Mouse (Mus musculus) neural tube, embryonic 11.5 days (tissue): Measurements from ENCODE around the gene Aqp9. TPM values are rescaled to one million over a fixed set of nuclear protein-coding genes. Genes with fewer than 3 reads are reported as not detected.
A peak's percentile ranks its signal among the peaks of the same experiment; 100 is the strongest.

Experiments
- ATAC-seq: fragments of 200-750 bp; cut with Nextera tagmentation; 2 replicates; pipeline ENCODE4 v1.8.0; 2017; ENCODE audit warnings: moderate number of reproducible peaks, mild to moderate bottlenecking, moderate TSS enrichment, moderate library complexity; ENCODE audit not compliant: insufficient read depth, low FRiP score, low TSS enrichment
- DNase-seq: peaks from one replicate; pipeline ENCODE4 v3.0.0-alpha.2; 2015; ENCODE audit warnings: low spot score
- H3K27ac ChIP-seq: fragments of 300-500 bp; sonication (generic); 2 replicates; pipeline ENCODE4 v1.5.1; 2014; ENCODE audit warnings: low read depth, mild to moderate bottlenecking, low read length
- H3K27me3 ChIP-seq: fragments of 300-500 bp; sonication (generic); 2 replicates; pipeline ENCODE4 v1.6.1; 2014; ENCODE audit warnings: mild to moderate bottlenecking, low read length, mixed read lengths; ENCODE audit not compliant: control insufficient read depth, insufficient read depth
- H3K36me3 ChIP-seq: fragments of 300-500 bp; sonication (generic); 2 replicates; pipeline ENCODE4 v1.6.1; 2014; ENCODE audit warnings: mild to moderate bottlenecking, low read length, moderate library complexity, mixed read lengths; ENCODE audit not compliant: control insufficient read depth, insufficient read depth
- H3K4me1 ChIP-seq: fragments of 300-500 bp; sonication (generic); 2 replicates; pipeline ENCODE4 v1.6.1; 2014; ENCODE audit warnings: low read length, mixed read lengths; ENCODE audit not compliant: control insufficient read depth, insufficient read depth
- H3K4me2 ChIP-seq: fragments of 300-500 bp; sonication (generic); 2 replicates; pipeline ENCODE4 v1.6.1; 2014; ENCODE audit warnings: low read depth, mild to moderate bottlenecking, moderate library complexity
- H3K4me3 ChIP-seq: fragments of 300-500 bp; sonication (generic); 2 replicates; pipeline ENCODE4 v1.5.1; 2014; ENCODE audit warnings: low read depth, low read length
- H3K9ac ChIP-seq: fragments of 300-500 bp; sonication (generic); 2 replicates; pipeline ENCODE4 v1.6.1; 2014; ENCODE audit warnings: mild to moderate bottlenecking, low read length
- H3K9me3 ChIP-seq: fragments of 300-500 bp; sonication (generic); 2 replicates; pipeline ENCODE4 v1.6.1; 2016; ENCODE audit warnings: low read length; ENCODE audit not compliant: control insufficient read depth
- WGBS: fragments of 180-500 bp; shearing (Covaris S2); extraction: QIAGEN DNeasy Blood & Tissue Kit; methylation state at CpG from one replicate; pipeline ENCODE4 v1.1.7; 2014; 5-methylcytosine and 5-hydroxymethylcytosine counted together
- polyA plus RNA-seq: library from polyadenylated mRNA; unstranded; fragments of >200 nt; fragmentation: Nextera tagmentation; extraction: Ambion mirVana; gene quantifications from 2 replicates; pipeline ENCODE4 v1.2.1, GENCODE M21; 2014

The Aqp9 gene
- polyA plus RNA-seq, 1 experiment from 2014 or later, result 0.08 TPM

DNA sequence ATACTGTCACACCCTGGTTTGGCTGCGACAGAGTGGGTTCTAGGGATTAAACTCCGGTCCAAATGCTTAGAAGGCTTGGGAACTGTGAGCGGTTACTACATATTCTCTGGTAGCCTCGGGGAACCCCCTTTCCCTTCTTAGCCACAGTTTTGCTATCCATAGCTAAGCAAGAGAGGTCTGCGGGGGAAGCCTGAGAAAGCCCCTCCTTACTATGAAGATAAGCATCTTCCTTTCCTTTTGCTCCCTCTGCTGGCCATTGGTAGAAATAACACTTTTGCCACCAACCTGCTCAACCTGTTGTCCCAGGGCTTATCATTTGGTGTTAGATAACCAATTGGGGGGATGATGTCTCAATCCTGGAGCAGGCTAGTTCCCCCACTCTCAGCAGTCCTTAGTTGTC, 76.4 kb downstream of the Aqp9 start:
- H3K4me2 ChIP-seq, result no peak overlapping the region
- no peaks in the 10 kb centered on the region for H3K27me3 ChIP-seq
- H3K36me3 ChIP-seq, result no peaks in the 10 kb centered on the region
- H3K4me1 ChIP-seq, result no peaks in the 10 kb centered on the region
- DNase-seq, result peak; percentile 45
- H3K9me3 ChIP-seq, result no peaks in the 10 kb centered on the region
- no peak overlapping the region for H3K9ac ChIP-seq
- H3K27ac ChIP-seq, result no peak overlapping the region
- H3K4me3 ChIP-seq, result no peak overlapping the region
- no peak for ATAC-seq
- WGBS, result 77% methylated on average over 5 of the region's 5 CpGs

DNA sequence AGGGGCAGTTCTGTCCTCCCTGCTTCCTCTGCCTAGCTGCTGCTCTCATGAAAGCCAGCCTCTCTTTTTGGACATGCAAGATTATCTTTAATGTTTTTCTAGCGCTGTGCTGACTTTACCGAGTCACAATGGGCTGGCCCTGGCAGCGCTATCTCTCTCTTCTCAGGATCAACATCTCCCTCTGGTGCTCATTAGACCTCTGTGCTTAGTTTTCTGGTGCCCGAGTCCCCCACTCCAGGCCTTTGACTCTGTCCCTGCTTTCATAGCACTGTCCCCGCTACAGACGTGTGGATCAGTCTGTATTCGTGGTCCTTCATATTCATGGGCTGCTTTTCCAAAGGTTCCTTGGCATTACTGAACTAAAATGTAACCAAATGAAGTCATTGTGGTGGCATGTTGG, 89.3 kb downstream of the Aqp9 start:
- Histone ChIP-seq H3K9me3 (no peaks in the 10 kb centered on the region), H3K9ac (no peak overlapping the region), H3K4me3 (no peak overlapping the region), H3K27me3 (no peaks in the 10 kb centered on the region), H3K4me2 (no peak overlapping the region), H3K36me3 (no peaks in the 10 kb centered on the region), H3K27ac (no peak overlapping the region), H3K4me1 (no peaks in the 10 kb centered on the region)
- WGBS, result 77% methylated on average over 7 of the region's 7 CpGs
- DNase-seq, result no peak
- no peak for ATAC-seq

DNA sequence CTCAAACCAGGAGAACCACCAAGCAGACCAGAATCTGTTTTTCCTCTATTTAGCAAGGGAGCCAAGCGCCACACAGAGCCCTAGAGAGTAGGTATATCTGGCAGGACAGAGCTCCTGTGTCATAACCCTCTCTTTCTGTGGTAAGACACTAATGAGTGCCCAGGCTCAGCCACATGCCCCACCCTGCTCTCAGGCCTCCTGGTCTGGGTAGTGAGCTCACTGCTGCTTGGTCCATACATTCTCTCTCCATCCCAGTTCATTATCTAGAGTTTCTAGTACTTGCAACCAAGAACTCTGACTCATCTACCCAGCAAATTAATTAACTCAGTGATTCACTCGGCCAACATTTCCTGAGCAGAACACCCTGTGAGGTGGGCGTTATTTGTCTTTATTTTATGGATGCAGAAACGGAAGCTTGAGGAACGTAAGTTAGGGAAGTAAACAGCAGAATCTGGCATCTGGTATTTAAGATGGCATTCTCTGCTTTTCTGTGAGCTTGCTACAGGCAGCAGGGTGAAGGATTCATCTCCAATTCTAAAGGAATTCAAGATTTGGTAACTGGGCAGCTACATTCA, 91.1 kb downstream of the Aqp9 start:
- no peak for DNase-seq
- no peaks in the 10 kb centered on the region for H3K4me1 ChIP-seq
- WGBS, result 89% methylated on average over 5 of the region's 5 CpGs
- no peaks in the 10 kb centered on the region for H3K9me3 ChIP-seq
- no peak overlapping the region for H3K9ac ChIP-seq
- no peaks in the 10 kb centered on the region for H3K27me3 ChIP-seq
- no peaks in the 10 kb centered on the region for H3K36me3 ChIP-seq
- no peak overlapping the region for H3K4me3 ChIP-seq
- H3K27ac ChIP-seq, result no peak overlapping the region
- no peak overlapping the region for H3K4me2 ChIP-seq
- no peak for ATAC-seq

DNA sequence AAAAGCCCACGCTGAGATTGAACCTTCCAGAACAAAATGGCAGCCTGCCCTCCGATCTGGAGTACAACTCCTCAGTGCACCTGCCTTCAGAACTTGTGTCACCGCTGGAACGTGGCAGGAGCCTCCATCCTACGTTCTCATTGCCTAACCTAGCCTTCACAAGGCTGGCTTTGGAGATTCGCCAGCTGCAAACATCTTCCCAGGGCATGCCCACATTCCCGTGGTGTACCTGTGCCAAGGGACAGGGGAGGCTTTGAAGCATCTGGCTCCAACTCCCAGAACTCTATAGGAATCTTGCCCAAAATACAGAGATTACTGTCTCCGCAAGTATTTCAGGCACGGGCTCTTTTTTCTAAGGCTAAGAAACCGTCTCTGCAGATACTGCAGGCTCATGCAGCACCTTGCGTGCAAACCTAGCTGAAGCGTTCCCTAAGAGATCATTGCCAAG, 92.3 kb downstream of the Aqp9 start:
- ATAC-seq, result no peak
- H3K9ac ChIP-seq, result no peak overlapping the region
- no peak overlapping the region for H3K4me2 ChIP-seq
- 86% methylated on average over 12 of the region's 12 CpGs for WGBS
- DNase-seq, result no peak
- no peaks in the 10 kb centered on the region for H3K36me3 ChIP-seq
- H3K9me3 ChIP-seq, result no peaks in the 10 kb centered on the region
- H3K27ac ChIP-seq, result no peak overlapping the region
- H3K4me1 ChIP-seq, result no peaks in the 10 kb centered on the region
- H3K27me3 ChIP-seq, result no peaks in the 10 kb centered on the region
- H3K4me3 ChIP-seq, result no peak overlapping the region

DNA sequence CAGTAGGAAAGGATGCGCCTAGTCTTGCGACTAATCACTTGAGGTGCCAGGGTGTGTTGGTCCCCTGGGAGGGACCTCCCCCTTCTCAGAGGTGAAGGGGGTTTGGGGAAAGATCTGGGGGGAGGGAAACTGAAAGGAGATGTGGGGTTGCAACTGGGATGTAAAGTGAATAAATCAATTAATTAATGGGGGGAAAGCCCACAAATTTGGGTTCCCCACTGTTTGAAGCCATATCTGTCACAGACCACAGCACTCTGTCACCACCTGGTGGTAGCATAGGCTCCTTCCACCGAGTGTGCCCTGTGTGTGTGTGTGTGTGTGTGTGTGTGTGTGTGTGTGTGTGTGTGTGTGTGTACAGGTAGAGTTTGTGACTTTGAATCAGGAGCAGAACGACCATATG, 94.7 kb downstream of the Aqp9 start:
- Histone ChIP-seq H3K4me1 (no peaks in the 10 kb centered on the region), H3K27ac (no peak overlapping the region), H3K4me2 (no peak overlapping the region), H3K27me3 (no peaks in the 10 kb centered on the region), H3K9me3 (no peaks in the 10 kb centered on the region), H3K9ac (no peak overlapping the region), H3K4me3 (no peak overlapping the region), H3K36me3 (no peaks in the 10 kb centered on the region)
- peak; percentile 39 for DNase-seq
- no peak for ATAC-seq
- 68% methylated on average over 4 of the region's 4 CpGs for WGBS

GRCm38 (mm10) chr9:71073076-71073475, 95.4 kb downstream of the Aqp9 start:
- no peaks in the 10 kb centered on the region for H3K9me3 ChIP-seq
- 66% methylated on average over 4 of the region's 4 CpGs for WGBS
- no peak overlapping the region for H3K4me3 ChIP-seq
- no peak for ATAC-seq
- no peak for DNase-seq
- H3K9ac ChIP-seq, result no peak overlapping the region
- H3K27me3 ChIP-seq, result no peaks in the 10 kb centered on the region
- H3K4me2 ChIP-seq, result no peak overlapping the region
- H3K4me1 ChIP-seq, result no peaks in the 10 kb centered on the region
- H3K27ac ChIP-seq, result no peak overlapping the region
- H3K36me3 ChIP-seq, result no peaks in the 10 kb centered on the region

DNA sequence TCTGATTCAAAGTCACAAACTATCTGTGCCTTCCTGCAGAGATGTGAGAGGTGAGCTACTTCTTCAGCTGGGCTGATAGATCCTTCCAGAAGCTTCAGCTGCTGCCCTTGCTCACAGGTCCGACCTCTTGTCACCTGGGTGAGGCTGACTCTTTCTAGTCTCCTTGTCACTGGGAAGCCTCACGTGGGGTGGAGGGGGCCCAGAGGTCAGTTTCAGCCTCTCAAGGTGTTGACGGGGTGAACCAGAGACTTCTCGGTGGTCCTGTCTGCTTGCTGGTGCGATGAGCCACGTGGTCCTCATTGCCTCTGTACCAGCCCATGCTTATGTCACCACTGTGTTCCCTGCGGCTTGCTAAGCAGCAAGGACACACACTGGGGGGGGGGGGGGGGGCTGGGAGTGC, 96.0 kb downstream of the Aqp9 start:
- Histone ChIP-seq H3K27me3 (no peaks in the 10 kb centered on the region), H3K9ac (no peak overlapping the region), H3K9me3 (no peaks in the 10 kb centered on the region), H3K27ac (no peak overlapping the region), H3K36me3 (no peaks in the 10 kb centered on the region), H3K4me2 (no peak overlapping the region), H3K4me3 (no peak overlapping the region), H3K4me1 (no peaks in the 10 kb centered on the region)
- 74% methylated on average over 7 of the region's 7 CpGs for WGBS
- DNase-seq, result no peak
- ATAC-seq, result no peak

DNA sequence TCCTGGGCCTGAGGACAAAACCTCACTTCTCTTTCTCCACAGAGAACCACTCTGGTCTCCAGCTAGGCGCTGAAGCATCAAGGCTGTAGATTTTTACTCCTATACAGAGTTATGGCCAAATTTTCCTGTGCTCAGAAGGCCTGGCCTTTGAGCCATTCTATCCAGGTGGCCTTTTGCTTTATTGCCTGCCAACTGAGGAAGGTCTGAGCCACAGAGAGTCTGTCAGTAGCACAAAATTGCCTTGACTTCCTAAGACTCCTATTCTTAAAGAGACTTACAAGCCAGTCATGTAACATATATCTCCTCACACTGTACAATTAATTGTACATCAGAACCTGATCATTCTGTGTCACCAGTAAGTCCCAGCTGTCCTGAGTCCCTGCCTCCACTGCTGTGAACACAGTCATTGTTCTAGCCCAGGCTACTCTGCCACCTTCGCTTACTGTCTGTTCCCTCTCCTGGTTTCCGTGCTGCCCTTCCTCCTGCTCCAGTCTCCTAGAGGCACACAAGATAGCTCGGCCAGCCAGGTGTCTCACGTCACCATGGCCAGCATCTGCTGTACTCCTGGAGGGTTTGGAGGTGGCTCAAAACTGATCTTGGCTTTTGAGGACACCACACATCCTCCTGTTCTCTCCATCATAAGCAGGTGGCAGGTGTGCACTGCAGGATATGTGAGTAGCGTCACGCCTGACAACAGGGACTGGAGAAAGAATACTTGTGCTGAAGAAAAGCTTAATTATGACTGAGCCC, 96.7 kb downstream of the Aqp9 start:
- WGBS, result 81% methylated on average over 7 of the region's 7 CpGs
- no peak for ATAC-seq
- no peak for DNase-seq

GRCm38 (mm10) chr9:71070628-71071027, 97.9 kb downstream of the Aqp9 start:
- no peak for ATAC-seq
- Histone ChIP-seq H3K9ac (no peak overlapping the region), H3K4me1 (no peaks in the 10 kb centered on the region), H3K27ac (no peak overlapping the region), H3K4me2 (no peak overlapping the region), H3K4me3 (no peak overlapping the region), H3K9me3 (no peaks in the 10 kb centered on the region), H3K27me3 (no peaks in the 10 kb centered on the region), H3K36me3 (no peaks in the 10 kb centered on the region)
- WGBS, result 76% methylated on average over 2 of the region's 2 CpGs
- DNase-seq, result no peak

More for the DNA sequence above, 96.7 kb downstream of the Aqp9 start:
- no peaks in the 10 kb centered on the region for H3K27me3 ChIP-seq
- H3K4me2 ChIP-seq, result no peak overlapping the region
- no peak overlapping the region for H3K9ac ChIP-seq
- H3K4me3 ChIP-seq, result no peak overlapping the region
- no peaks in the 10 kb centered on the region for H3K4me1 ChIP-seq
- H3K36me3 ChIP-seq, result no peaks in the 10 kb centered on the region
- H3K27ac ChIP-seq, result no peak overlapping the region
- no peaks in the 10 kb centered on the region for H3K9me3 ChIP-seq
